Mouse (Mus musculus) kidney, postnatal 10 days (tissue): Measurements from ENCODE around the gene Omt2b.
"Not testable (repeated sequence)": the region's sequence is repeated elsewhere in the genome, so short reads cannot be mapped to it uniquely, and the experiment has no call there.

ENCODE experiments used
- DNase-seq: peaks from one replicate; pipeline ENCODE4 v3.0.0; 2021; ENCODE audit warnings: mixed read lengths

Gene Omt2b

DNA sequence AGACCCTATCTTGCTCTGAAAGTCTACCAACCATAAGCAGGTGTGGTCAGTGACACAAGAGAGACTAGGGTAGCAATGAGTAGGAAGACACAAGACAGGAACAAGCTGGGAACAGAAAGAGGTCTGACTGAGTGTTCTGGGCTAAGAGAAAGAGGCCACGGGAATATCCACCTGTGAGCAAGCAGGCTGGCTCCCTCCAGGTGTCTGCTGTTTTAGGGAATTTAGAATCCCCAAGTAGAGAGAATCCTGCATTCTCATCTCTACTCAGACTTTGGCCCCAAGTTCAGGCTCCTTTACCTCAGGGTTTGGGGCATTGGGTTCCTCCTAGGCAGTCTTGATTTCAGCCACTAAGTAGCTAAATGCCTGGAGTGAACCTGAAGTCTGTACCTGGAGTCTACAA is at the start of gene Omt2b:
Omt2b (plus strand) TSS at position 301 of the 400 bp plus-strand sequence.
- DNase-seq: not testable (repeated sequence)

DNA sequence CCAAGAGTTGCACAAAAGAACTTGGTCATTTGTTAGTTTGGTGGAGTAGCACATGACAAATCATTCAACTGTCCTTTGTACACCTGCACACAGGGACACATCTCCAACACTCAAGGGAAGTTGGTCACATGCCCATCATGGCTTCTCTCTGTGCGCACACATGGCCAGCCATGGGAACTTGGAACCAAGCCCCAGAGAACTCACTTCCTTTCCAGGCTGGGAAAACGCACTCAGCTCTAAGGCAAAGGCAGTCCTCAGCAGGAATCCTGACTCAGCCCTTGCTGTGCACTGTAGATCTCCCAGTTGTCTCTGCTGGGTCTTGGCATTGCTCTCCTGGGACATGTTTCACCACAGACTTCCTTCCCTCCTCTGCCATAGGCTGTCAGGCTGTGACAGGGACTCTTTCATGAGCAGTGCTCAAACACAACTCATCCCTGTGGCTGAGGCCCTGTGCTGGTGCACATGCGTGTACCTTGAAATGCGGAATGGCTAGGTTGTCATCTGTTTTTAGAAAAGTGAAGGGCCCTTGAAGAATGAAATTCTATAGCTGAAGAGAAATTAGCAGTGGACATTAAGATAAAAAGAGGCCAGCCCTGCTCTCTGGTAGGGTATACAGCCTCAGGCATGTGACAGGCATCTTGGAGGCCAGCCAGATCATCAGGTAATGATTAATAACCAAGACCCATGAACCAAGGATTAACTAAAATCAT is 45.2 kb upstream of the Omt2b start:
- peak; percentile 64 for DNase-seq

DNA sequence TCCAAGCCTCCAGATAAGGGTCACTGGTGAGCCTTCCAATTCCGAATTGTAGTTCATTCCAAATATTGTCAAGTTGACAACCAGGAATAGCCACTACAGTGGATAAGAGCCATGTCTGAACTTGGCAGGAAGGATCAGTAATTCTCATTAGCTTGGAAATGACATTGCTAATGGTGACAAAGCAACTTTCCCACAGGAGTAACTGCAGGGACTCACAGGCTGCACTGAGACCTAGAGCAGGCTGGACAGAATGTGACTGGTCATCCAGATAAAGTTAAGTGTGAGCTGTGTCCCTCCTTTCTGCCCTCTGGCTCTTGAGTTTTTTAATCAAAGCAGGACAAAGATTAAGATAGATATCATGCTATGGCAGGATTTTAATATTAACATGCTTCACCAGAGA is 38.3 kb upstream of the Omt2b start:
- DNase-seq: not testable (repeated sequence)

DNA sequence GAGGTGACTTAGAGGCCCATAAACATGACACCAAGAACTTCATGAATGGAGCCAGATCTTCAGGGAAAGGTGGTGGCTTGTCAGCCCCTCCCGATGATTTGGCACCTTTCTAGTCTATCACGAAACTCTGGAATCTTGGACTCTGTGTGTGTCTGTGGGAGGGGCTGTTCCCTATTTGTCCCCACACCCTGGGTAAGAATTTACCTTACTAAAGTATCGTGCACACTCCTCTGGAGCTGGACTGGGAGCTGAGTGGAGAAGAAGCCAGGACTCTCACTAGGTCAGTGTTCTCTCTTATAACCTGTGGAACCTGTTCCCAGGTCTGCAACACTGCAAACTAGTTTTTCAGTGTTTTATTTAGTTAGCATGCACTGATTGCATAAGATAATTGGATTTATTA is 37.7 kb upstream of the Omt2b start, which contains the start of gene Gm10639:
Gm10639 (plus strand) TSS at position 201 of the 400 bp plus-strand sequence.
- not testable (repeated sequence) for DNase-seq

DNA sequence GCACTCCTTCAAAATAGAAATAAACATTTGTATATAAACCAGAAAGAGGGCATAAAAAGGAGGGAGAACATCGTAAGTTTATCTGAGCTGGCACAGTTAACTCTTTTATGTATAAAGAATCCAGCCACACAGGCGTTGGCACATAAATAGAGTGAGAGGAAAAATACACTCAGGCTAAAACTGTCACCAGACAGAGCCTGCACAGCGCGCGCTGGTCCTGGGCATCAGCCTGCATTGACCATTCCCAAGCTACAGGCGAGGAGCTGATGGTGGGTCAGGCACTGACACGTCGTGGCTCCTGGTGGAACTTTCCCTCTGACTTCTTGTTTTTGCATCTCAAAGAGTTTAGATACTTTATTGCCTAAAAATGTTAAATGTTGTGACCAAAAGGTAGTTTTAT is 34.9 kb upstream of the Omt2b start:
- DNase-seq: not testable (repeated sequence)

DNA sequence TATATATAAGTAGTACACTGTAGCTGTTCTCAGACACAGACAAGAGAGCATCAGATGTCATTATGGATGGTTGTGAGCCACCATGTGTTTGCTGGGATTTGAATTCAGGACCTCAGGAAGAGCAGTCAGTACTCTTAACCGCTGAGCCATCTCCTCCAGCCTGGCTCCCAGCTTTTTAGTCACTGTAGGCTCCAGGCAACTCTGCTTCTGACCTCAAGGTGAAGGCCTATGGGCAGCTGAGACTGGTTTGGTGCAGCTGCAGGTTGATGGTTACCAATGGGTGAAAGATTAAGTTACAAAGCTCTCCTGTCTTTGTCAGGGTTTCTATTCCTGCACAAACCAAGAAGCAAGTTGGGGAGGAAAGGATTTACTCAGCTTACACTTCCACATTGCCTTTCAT is 33.7 kb upstream of the Omt2b start:
- not testable (repeated sequence) for DNase-seq

DNA sequence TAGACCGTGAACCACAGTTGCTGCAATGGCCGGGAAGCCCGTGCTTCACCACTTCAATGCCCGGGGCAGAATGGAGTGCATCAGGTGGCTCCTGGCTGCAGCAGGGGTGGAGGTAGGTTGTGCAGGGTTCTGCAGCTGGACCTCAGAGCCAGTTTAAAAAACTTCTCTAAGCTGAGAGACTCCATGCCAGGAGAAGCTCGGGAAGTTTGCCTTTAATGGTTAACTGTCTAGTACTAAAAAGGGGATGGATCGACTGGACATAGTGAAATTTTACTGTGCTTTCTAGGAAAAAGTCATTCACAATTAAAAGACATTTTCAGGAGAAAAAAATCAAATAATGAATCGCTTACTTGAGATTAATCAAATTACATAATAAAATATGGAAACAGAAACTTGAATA is 32.6 kb upstream of the Omt2b start:
- DNase-seq: not testable (repeated sequence)

DNA sequence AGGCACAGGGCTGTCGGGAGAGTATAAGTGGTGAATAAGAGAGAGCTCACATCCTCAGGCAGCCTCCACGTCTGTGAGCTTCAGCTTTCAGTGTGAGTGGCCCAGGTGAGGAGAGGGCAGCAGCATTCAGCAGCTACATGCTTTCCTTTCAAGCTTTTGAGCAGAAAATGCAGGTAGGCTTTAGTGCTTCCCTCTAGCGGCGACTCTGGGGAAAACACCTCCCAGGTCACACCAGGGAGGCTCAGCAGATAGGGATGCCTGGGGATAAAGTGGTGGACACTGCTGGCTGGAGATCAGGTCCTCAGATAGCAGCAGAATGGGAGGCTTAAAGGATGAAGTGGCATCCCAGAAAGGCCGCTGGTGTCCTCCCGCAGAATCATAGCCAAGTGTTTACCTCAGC is 31.3 kb upstream of the Omt2b start:
- peak; percentile 65 for DNase-seq

DNA sequence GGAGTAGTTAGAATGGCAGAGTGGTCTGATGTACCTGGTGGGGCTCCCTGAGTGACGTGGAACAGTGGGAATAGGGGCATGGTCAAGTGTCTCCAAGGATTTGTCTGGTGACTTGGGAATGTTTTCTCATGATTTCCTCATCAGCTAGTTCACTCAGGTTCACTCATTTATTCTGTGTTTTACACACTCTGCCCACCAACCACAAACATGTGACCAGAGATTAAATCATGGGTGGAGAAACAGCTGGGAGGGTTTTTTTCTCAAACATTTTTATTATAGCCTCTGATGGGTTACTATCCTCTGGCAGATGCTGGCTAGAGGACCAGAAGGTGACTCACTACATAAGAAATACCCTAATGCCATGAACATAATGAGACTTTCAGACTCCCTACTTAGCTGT is 29.2 kb upstream of the Omt2b start:
- no peak for DNase-seq

DNA sequence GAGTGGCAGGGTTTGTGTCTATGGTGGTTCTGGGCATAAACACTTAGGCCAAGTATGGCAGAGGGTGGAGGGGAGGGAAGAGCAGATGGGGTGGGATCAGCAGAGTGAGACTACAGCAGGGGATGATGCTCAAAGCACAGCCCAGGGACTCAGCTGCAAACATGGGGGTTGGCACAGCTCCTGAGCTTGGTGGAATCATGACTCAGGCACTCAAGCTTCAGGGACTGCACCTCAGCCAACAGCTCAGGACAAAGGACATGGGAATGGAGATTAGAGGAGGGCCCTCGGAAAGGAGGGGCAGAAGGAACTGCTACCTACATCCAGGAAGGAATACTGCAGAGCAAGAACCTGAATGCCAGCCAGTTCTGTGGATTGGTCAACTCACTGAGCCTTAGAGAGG is 28.2 kb upstream of the Omt2b start:
- DNase-seq: not testable (repeated sequence)

DNA sequence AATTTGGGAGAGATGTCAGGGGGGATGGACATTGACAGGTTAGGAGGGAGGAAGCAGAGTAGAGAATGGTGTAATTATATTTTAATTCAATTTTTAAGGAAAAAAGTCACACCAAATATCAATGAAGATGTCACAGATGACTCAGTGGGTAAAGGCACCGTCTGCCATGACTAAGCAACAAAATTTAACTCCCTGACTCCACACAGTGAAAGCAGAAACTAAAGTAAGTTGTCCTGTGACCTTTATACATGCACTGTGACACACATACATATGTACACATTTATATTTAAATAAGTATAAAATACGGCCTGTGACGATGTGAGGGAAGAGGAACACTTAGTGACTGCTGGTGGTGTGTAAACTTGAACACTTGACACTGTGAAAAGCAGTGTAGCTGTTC is 19.3 kb upstream of the Omt2b start:
- not testable (repeated sequence) for DNase-seq

DNA sequence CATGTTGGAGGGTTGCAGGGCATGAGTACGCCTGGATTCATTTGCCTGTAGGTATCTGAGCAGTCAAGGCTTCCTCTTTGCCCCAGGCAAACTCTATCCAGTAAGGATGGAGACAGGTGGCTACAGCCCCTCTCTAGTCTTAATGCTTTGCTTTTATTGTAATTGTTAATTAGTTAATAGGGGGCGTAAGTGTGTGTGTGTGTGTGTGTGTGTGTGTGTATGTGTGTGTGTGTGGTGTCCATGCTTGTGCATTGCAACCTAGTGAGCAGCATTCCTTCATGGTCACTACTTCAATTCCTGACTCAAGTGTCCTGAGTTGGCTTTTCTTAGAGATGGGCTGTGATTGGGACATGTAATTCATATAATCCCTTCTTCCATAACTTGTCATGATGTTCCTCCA is 12.7 kb upstream of the Omt2b start, which contains the start of gene Omt2a:
Omt2a (minus strand) TSS at position 101 of the 400 bp plus-strand sequence.
- no peak for DNase-seq

DNA sequence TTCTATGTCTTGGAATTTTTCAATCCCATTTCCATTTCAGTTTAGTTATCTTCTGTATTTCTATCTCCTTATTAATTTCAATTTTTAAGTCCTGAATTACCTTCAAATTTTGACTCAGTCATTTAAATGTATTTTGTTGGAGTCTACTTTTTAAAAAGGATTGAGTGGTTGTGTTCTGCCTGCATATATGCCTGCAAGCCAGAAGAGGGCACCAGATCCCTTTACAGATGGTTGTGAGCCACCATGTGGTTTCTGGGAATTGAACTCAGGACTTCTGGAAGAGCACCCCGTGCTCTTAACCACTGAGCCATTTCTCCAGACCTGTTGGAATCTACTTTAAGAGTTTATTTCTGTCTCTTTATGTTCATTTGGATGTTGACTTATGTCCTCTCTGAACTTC is 7.9 kb upstream of the Omt2b start:
- DNase-seq: no peak

DNA sequence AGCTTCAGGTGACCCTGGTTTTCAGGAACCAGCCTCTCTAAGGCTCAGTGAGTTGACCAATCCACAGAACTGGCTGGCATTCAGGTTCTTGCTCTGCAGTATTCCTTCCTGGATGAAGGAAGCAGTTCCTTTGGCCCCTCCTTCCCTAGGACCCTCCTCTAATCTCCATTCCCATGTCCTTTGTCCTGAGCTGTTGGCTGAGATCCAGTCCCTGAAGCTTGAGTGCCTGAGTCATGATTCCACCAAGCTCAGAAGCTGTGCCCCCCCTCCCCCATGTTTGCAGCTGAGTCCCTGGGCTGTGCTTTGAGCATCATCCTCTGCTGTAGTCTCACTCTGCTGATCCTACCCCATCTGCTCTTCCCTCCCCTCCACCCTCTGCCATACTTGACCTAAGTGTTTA is 9.7 kb downstream of the Omt2b start:
- peak; percentile 27 for DNase-seq

DNA sequence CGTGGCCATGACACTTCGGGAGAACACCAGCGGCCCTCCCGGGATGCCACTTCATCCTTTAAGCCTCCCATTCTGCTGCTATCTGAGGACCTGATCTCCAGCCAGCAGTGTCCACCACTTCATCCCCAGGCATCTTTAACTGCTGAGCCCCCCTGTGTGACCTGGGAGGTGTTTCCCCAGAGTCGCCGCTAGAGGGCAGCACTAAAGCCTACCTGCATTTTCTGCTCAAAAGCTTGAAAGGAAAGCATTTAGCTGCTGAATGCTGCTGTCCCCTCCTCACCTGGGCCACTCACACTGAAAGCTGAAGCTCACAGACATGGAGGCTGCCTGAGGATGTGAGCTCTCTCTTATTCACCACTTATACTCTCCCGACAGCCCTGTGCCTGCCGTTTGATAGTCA is 12.9 kb downstream of the Omt2b start:
- DNase-seq: peak; percentile 61

DNA sequence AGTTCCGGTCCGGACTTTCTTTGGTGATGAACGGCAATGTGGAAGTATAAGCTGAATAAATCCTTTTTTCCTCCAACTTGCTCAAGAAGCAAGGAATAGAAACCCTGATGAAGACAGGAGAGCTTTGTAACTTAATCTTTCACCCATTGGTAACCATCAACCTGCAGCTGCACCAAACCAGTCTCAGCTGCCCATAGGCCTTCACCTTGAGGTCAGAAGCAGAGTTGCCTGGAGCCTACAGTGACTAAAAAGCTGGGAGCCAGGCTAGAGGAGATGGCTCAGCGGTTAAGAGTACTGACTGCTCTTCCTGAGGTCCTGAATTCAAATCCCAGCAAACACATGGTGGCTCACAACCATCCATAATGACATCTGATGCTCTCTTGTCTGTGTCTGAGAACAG is 15.1 kb downstream of the Omt2b start:
- not testable (repeated sequence) for DNase-seq

DNA sequence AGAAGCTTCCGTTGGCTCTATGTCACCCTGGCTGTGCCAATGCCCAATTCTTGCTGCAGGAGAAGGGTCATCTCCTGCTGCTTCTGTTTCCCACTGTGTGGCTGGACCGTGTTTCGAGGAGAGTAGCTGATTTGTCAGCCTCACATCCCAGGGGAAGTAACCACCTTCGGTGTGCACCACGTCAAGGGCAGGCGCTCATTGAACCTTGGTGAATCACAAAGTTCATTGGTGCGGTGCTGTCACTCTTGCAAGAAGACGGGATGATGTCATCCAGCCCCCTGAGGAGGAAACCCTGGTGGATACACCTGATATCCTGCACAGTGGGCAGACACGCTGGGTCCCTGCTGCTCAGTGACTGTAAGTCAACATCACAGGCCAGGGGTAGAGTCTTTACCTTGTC is 15.7 kb downstream of the Omt2b start:
- not testable (repeated sequence) for DNase-seq

DNA sequence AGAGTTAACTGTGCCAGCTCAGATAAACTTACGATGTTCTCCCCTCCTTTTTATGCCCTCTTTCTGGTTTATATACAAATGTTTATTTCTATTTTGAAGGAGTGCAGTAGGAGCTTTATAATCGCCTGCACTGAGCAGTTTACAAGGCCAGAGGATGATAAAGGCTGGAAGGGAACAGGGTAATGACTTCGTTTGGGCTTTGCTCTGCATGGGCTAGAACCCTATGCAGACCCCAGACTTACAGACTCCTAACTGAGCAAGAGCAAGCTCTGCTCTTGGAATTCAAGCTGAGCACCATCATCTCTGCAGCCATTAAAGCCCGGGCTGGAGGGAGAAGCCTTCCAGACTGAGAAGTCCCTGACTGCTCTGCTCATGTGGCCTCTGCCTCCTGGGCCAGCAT is 17.8 kb downstream of the Omt2b start:
- DNase-seq: not testable (repeated sequence)

DNA sequence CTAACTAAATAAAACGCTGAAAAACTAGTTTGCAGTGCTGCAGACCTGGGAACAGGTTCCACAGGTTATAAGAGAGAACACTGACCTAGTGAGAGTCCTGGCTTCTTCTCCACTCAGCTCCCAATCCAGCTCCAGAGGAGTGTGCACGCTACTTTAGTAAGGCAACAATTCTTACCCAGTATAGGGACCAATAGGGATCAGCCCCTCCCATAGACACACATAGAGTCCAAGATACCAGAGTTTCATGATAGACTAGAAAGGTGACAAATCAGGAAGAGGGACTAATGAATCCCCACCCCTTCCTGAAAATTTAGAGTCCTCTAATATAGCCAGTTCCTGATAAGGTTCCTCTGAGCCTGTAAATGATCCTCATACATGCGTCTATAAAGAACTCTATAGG is 19.6 kb downstream of the Omt2b start:
- DNase-seq: no peak

DNA sequence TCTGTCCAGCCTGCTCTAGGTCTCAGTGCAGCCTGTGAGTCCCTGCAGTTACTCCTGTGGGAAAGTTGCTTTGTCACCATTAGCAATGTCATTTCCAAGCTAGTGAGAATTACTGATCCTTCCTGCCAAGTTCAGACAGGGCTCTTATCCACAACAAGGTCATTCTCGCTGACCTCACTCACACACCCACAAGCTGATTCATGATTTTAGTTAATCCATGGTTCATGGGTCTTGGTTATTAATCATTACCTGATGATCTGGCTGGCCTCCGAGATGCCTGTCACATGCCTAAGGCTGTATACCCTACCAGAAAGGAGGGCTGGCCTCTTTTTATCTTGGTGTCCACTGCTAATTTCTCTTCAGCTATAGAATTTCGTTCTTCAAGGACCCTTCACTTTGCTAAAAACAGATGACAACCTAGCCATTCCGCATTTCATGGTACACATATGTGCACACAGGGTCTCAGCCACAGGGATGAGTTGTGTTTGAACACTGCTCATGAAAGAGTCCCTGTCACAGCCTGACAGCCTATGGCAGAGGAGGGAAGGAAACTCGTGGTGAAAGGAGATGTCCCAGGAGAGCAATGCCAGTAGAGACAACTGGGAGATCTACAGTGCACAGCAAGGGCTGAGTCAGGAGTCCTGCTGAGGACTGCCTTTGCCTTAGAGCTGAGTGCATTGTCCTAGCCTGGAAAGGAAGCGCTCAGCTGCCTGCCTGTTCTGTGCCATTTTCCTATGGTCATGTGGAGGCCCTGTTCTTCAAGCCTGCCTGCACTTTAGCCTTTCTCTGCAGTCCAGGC is 21.0 kb downstream of the Omt2b start:
- peak; percentile 69 for DNase-seq

DNA sequence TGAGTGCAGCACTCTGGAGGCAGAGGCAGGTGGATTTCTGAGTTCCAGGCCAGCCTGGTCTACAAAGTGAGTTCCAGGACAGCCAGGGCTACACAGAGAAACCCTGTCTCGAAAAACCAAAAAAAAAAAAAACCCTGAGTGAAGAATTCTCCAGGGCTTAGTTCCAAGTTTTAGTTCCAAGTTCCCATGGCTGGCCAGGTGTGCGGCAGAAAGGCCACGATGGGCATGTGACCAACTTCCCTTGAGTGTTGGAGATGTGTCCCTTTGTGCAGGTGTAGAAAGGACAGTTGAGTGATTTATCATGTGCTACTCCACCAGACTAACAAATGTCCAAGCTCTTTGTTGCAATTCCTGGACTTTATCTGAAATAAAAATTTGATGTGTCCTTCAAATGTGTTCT is 21.8 kb downstream of the Omt2b start:
- DNase-seq: not testable (repeated sequence)

DNA sequence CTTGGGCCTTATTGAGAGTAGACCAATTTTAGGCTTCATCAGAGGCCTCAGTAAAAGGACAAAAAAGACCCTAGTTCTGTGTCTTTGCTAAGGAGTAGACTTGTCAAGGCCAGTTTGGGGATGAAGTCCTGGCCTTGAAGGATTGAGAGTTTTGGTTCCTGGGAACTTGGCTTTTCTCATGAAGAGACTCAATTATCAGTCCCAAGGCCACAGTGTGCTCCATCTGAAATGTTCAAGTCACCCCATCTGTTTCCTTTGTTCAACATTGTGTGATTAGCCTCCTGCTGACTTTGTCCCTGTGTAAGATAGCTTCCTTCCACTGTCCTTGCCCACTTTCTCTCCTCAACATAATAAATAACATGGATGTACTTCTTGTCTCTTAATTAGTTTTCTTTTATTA is 22.6 kb downstream of the Omt2b start:
- not testable (repeated sequence) for DNase-seq

DNA sequence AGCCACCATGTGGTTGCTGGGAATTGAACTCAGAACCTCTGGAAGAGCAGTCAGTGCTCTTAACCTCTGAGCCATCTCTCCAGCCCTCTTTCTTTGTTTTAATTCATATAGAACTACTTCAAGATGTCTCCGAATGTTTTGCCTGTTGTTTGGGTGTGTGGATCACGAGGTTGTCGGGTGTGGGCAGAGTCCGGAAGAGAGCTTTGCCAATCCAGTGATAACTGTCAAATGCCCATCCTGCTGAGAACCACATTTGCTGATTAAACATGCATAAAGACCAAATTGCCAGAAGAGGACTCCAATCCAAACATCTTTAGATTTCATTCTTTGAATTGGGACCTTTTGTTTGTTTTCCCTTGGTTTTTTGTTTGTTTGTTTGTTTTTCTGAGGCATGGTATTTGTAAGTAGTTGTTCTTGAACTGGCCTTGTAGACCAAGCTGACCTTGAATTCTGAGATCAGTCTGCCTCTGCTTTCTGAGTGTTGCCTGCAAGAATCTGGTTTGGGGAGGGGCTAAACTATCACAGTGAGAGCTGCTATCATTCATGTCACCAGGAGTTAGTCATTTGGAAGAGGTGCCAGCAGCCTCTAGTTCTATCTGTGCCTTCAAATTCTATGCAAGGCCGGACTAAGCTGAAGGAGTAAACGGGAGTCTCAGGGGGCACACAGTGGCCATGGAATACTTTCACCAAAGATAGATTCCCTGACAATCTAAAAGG is 24.3 kb downstream of the Omt2b start:
- DNase-seq: no peak
